Mouse (Mus musculus): ENCODE data around the gene Gm5901. TPM values are rescaled to one million over a fixed set of nuclear protein-coding genes. Genes with fewer than 3 reads are reported as not detected.
A peak's percentile ranks its signal among the peaks of the same experiment; 100 is the strongest.
"Not testable (repeated sequence)": the region's sequence is repeated elsewhere in the genome, so short reads cannot be mapped to it uniquely, and the experiment has no call there.

The Gm5901 gene
- 188 and 217 TPM in 2 replicates for polyA plus RNA-seq (2012; rRNA removed)

DNA sequence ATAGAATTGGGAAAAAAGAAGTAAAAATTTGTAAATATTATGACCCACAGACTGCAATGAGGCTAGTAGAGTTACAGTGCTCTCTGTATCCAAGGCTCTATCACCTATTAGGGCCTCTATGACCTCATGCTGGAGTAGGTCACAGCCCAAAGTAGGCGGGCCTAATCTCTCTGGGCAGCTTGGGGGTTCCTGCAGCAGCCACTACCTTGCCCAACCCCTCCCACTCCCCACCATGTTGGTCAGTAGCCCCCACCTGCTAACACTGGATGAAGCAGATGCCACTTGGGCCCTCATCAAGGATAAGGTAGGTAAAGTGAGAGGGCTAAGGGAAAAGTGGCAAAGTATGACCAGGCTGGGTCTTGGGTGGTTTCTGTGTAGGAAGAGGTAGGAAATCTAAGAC lies at the start of gene Gm5901:
Gm5901 (plus strand) TSS at position 173 of the 400 bp plus-strand sequence.
- TF ChIP-seq POLR2A (IDR thresholded peaks at IDR 0.05; ENCODE audit: control insufficient read depth, low read depth, low read length) (peak; percentile 59; the same call in 1 of the 2 replicates), CTCF (IDR thresholded peaks at IDR 0.05; ENCODE audit: control insufficient read depth, insufficient read depth, insufficient replicate concordance, low read depth, low read length) (no peak)
- Histone ChIP-seq H3K4me3 (ENCODE audit: control insufficient read depth, low read depth, low read length) (peak within 1 kb of the TSS; percentile 79), H3K27ac (ENCODE audit: control insufficient read depth, insufficient read depth, low read depth, low read length) (no peak within 1 kb of the TSS)

GRCm38 (mm10) chr7:105325302-105325701 lies 49.5 kb upstream of the Gm5901 start:
- Histone ChIP-seq H3K27ac (ENCODE audit: control insufficient read depth, insufficient read depth, low read depth, low read length) (no peak overlapping the region), H3K36me3 (ENCODE audit: control insufficient read depth, insufficient read depth, low read length) (no peaks in the 10 kb centered on the region), H3K4me3 (ENCODE audit: control insufficient read depth, low read depth, low read length) (no peak overlapping the region), H3K27me3 (ENCODE audit: control insufficient read depth, insufficient read depth, low read length) (no peaks in the 10 kb centered on the region), H3K4me1 (ENCODE audit: control insufficient read depth, insufficient read depth, low read length) (no peaks in the 10 kb centered on the region)
- TF ChIP-seq POLR2A (IDR thresholded peaks at IDR 0.05; ENCODE audit: control insufficient read depth, low read depth, low read length) (no peak), CTCF (IDR thresholded peaks at IDR 0.05; ENCODE audit: control insufficient read depth, insufficient read depth, insufficient replicate concordance, low read depth, low read length) (no peak)

More for the DNA sequence above, at the start of gene Gm5901:
- H3K27me3 ChIP-seq (ENCODE audit: control insufficient read depth, insufficient read depth, low read length): no peaks in the 10 kb centered on the region
- peaks cover 2% of the 10 kb centered on the region; the same call in 1 of the 2 replicates for H3K36me3 ChIP-seq (ENCODE audit: control insufficient read depth, insufficient read depth, low read length)
- H3K4me1 ChIP-seq (ENCODE audit: control insufficient read depth, insufficient read depth, low read length): no peaks in the 10 kb centered on the region

DNA sequence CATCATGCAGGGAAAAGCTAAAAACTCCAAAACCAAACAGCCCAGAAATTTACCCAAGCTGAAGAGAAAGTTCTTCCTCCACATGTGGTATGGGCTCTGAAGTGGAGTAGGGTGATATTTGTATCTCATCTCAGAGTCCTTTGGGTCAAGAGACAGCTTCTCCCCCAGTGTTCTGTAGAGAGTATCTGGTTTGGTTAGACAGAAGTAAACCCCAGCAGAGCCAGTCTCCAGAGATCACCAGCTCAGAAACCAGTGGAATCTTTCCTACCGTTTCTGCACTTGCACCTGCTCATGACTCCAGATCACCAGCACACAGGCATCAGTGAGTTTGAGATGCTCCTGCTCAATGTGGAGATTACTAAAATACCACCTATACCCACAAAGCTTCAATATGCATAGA lies 40.8 kb upstream of the Gm5901 start, which contains the start of gene Olfr690:
Olfr690 (minus strand) TSS at position 101 of the 400 bp plus-strand sequence.
- Histone ChIP-seq H3K36me3 (ENCODE audit: control insufficient read depth, insufficient read depth, low read length) (no peaks in the 10 kb centered on the region), H3K4me3 (ENCODE audit: control insufficient read depth, low read depth, low read length) (no peak within 1 kb of the TSS), H3K4me1 (ENCODE audit: control insufficient read depth, insufficient read depth, low read length) (no peaks in the 10 kb centered on the region), H3K27ac (ENCODE audit: control insufficient read depth, insufficient read depth, low read depth, low read length) (no peak within 1 kb of the TSS), H3K27me3 (ENCODE audit: control insufficient read depth, insufficient read depth, low read length) (no peaks in the 10 kb centered on the region)
- TF ChIP-seq POLR2A (IDR thresholded peaks at IDR 0.05; ENCODE audit: control insufficient read depth, low read depth, low read length): no peak
- TF ChIP-seq CTCF (IDR thresholded peaks at IDR 0.05; ENCODE audit: control insufficient read depth, insufficient read depth, insufficient replicate concordance, low read depth, low read length): no peak

DNA sequence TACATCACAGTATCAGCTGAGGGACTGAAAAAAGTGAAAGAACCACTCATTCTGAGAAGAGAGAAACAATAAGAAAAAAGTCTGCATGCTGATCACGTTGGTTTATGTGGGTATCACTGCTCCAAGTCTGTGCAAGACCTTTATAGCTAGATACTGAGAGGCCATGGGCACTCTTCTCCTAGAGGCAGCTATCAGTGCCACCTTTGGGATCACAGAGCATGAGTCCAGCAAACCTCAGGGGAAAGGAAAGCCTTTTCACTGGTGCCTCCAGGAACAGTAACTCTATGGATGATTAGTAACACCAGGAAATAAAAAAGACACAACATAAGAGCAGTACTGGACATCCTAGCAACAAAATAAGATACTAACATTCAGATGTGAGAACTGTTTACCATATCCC lies 32.7 kb upstream of the Gm5901 start, which contains the start of gene Olfr691:
Olfr691 (minus strand) TSS at position 101 of the 400 bp plus-strand sequence.
- Histone ChIP-seq H3K27ac (ENCODE audit: control insufficient read depth, insufficient read depth, low read depth, low read length) (no peak within 1 kb of the TSS), H3K27me3 (ENCODE audit: control insufficient read depth, insufficient read depth, low read length) (no peaks in the 10 kb centered on the region), H3K4me1 (ENCODE audit: control insufficient read depth, insufficient read depth, low read length) (no peaks in the 10 kb centered on the region), H3K4me3 (ENCODE audit: control insufficient read depth, low read depth, low read length) (no peak within 1 kb of the TSS), H3K36me3 (ENCODE audit: control insufficient read depth, insufficient read depth, low read length) (no peaks in the 10 kb centered on the region)
- TF ChIP-seq POLR2A (IDR thresholded peaks at IDR 0.05; ENCODE audit: control insufficient read depth, low read depth, low read length): no peak
- no peak for TF ChIP-seq CTCF (IDR thresholded peaks at IDR 0.05; ENCODE audit: control insufficient read depth, insufficient read depth, insufficient replicate concordance, low read depth, low read length)

GRCm38 (mm10) chr7:105342752-105343151 lies 32.1 kb upstream of the Gm5901 start:
- Histone ChIP-seq H3K27me3 (ENCODE audit: control insufficient read depth, insufficient read depth, low read length) (no peaks in the 10 kb centered on the region), H3K4me1 (ENCODE audit: control insufficient read depth, insufficient read depth, low read length) (no peaks in the 10 kb centered on the region), H3K4me3 (ENCODE audit: control insufficient read depth, low read depth, low read length) (no peak overlapping the region), H3K36me3 (ENCODE audit: control insufficient read depth, insufficient read depth, low read length) (no peaks in the 10 kb centered on the region), H3K27ac (ENCODE audit: control insufficient read depth, insufficient read depth, low read depth, low read length) (no peak overlapping the region)
- TF ChIP-seq POLR2A (IDR thresholded peaks at IDR 0.05; ENCODE audit: control insufficient read depth, low read depth, low read length): no peak
- no peak for TF ChIP-seq CTCF (IDR thresholded peaks at IDR 0.05; ENCODE audit: control insufficient read depth, insufficient read depth, insufficient replicate concordance, low read depth, low read length)

DNA sequence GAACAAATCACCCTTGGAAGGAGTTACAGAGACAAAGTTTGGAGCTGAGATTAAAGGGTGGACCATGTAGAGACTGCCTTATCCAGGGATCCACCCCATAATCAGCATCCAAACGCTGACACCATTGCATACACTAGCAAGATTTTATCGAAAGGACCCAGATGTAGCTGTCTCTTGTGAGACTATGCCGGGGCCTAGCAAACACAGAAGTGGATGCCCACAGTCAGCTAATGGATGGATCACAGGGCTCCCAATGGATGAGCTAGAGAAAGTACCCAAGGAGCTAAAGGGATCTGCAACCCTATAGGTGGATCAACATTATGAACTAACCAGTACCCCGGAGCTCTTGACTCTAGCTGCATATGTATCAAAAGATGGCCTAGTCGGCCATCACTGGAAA lies 18.8 kb upstream of the Gm5901 start:
- H3K36me3 ChIP-seq (ENCODE audit: control insufficient read depth, insufficient read depth, low read length); H3K4me1 ChIP-seq (ENCODE audit: control insufficient read depth, insufficient read depth, low read length); H3K27me3 ChIP-seq (ENCODE audit: control insufficient read depth, insufficient read depth, low read length); H3K27ac ChIP-seq (ENCODE audit: control insufficient read depth, insufficient read depth, low read depth, low read length); H3K4me3 ChIP-seq (ENCODE audit: control insufficient read depth, low read depth, low read length): not testable (repeated sequence)

DNA sequence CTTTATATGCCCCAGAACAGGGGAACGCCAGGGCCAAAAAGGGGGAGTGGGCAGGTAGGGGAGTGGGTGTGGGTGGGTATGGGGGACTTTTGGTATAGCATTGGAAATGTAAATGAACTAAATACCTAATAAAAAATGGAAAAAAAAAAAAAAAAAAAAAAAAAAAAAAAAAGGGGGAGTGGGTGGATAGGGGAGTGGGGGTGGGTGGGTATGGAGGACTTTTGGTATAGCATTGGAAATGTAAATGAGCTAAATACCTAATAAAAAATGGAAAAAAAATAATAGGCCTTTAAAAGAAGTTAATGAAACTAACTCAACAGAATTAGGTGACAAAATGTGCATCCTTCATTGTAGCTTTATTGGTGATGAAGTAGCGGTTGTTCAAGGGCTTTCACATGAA lies 18.4 kb upstream of the Gm5901 start:
- not testable (repeated sequence) for H3K36me3 ChIP-seq (ENCODE audit: control insufficient read depth, insufficient read depth, low read length); H3K27me3 ChIP-seq (ENCODE audit: control insufficient read depth, insufficient read depth, low read length); H3K4me3 ChIP-seq (ENCODE audit: control insufficient read depth, low read depth, low read length); H3K4me1 ChIP-seq (ENCODE audit: control insufficient read depth, insufficient read depth, low read length); H3K27ac ChIP-seq (ENCODE audit: control insufficient read depth, insufficient read depth, low read depth, low read length)

GRCm38 (mm10) chr7:105361713-105362112 lies 13.1 kb upstream of the Gm5901 start:
- Histone ChIP-seq H3K36me3 (ENCODE audit: control insufficient read depth, insufficient read depth, low read length) (no peaks in the 10 kb centered on the region), H3K4me3 (ENCODE audit: control insufficient read depth, low read depth, low read length) (no peak overlapping the region), H3K27ac (ENCODE audit: control insufficient read depth, insufficient read depth, low read depth, low read length) (no peak overlapping the region), H3K4me1 (ENCODE audit: control insufficient read depth, insufficient read depth, low read length) (no peaks in the 10 kb centered on the region), H3K27me3 (ENCODE audit: control insufficient read depth, insufficient read depth, low read length) (no peaks in the 10 kb centered on the region)
- TF ChIP-seq CTCF (IDR thresholded peaks at IDR 0.05; ENCODE audit: control insufficient read depth, insufficient read depth, insufficient replicate concordance, low read depth, low read length): no peak
- TF ChIP-seq POLR2A (IDR thresholded peaks at IDR 0.05; ENCODE audit: control insufficient read depth, low read depth, low read length): no peak
